In genomic region chr4:56840297-56840696, GRCm38 (mm10) we compare ENCODE assay signal across 27 mouse cellular contexts. TPM values are rescaled to one million over a fixed set of nuclear protein-coding genes. Genes with fewer than 3 reads are reported as not detected.
A peak's percentile ranks its signal among the peaks of the same experiment; 100 is the strongest.
DNase-seq lines count a peak whose midpoint lies in the region; ATAC-seq and TF ChIP-seq lines count a peak whose summit lies in the region.
"Had no signal": no experiment of that assay in that cellular context is flagged by ENCODE, and none has a peak within 500 bp of the region (broad histone marks: within the 10 kb centered on the region; RNA-seq: fewer than 3 reads in every experiment).

No protein-coding gene starts in this region.

- no peak for TF ChIP-seq POLR2A in liver, adult 2 months (IDR thresholded peaks at IDR 0.05; ENCODE audit: extremely low read depth, insufficient read depth, low read length)
- no peak for TF ChIP-seq POLR2A in small intestine, adult 2 months (IDR thresholded peaks at IDR 0.05; ENCODE audit: low read depth, low read length)

- H3K9me3 ChIP-seq in intestine, postnatal 0 days (ENCODE audit: control insufficient read depth): no peaks in the 10 kb centered on the region
- no peaks in the 10 kb centered on the region for H3K9me3 ChIP-seq in intestine, embryonic 15.5 days
- H3K9me3 ChIP-seq in liver, postnatal 0 days (ENCODE audit: low read length): no peaks in the 10 kb centered on the region
- H3K9me3 ChIP-seq: forebrain, embryonic 13.5 days; liver, embryonic 13.5 days; midbrain, embryonic 15.5 days had no signal

- WGBS in intestine, postnatal 0 days: 24% methylated on average over 3 of the region's 3 CpGs
- WGBS in intestine, embryonic 15.5 days: 56% methylated on average over 3 of the region's 3 CpGs
- WGBS in liver, adult 2 months: 82% methylated on average over 3 of the region's 3 CpGs
- WGBS in liver, postnatal 0 days (ENCODE audit: insufficient replicate concordance): 80% methylated on average over 3 of the region's 3 CpGs
- WGBS in small intestine, adult 2 months: 19% methylated on average over 3 of the region's 3 CpGs

- no peak overlapping the region for H3K4me2 ChIP-seq in intestine, postnatal 0 days (replicated peaks; ENCODE audit: low read depth)
- no peak overlapping the region for H3K4me2 ChIP-seq in intestine, embryonic 15.5 days (replicated peaks)
- no peak overlapping the region for H3K4me2 ChIP-seq in liver, postnatal 0 days (ENCODE audit: low read depth, low read length)
- H3K4me2 ChIP-seq: forebrain, embryonic 13.5 days; heart, embryonic 12.5 days; hindbrain, embryonic 14.5 days; liver, embryonic 13.5 days; midbrain, embryonic 15.5 days had no signal

- DNase-seq in liver, adult 2 months (ENCODE audit: extremely low read depth, low read depth, low spot score): peak; percentile 12
- DNase-seq in liver, postnatal 0 days: no peak
- peak; percentile 72 for DNase-seq in 3T3-L1 (ENCODE audit: low read depth, low spot score)
- DNase-seq in heart, postnatal 10 days: no peak
- DNase-seq: adrenal gland, postnatal 14 days; B cell, adult 2 months; cerebellum, adult 11 months; cerebellum, adult 9-10 months; cerebellum, postnatal 36 days; gastrocnemius, postnatal 14 days; kidney, adult 9 months; layer of hippocampus, postnatal 36 days; left cerebral cortex, postnatal 4 days; liver, embryonic 13.5 days; lung, adult 2 months; right cerebral cortex, postnatal 25 days; spleen, adult 18-20 months; thymus, postnatal 14 days had no signal

- no peak overlapping the region for H3K27ac ChIP-seq in intestine, postnatal 0 days (ENCODE audit: low read depth, low read length)
- H3K27ac ChIP-seq in intestine, embryonic 15.5 days: no peak overlapping the region
- no peak overlapping the region for H3K27ac ChIP-seq in liver, adult 2 months (replicated peaks; ENCODE audit: insufficient read depth, low read depth, low read length)
- H3K27ac ChIP-seq in liver, postnatal 0 days (ENCODE audit: low read depth): no peak overlapping the region
- H3K27ac ChIP-seq in small intestine, adult 2 months (ENCODE audit: insufficient read depth, low read depth, low read length): peak overlapping the region; percentile 47; the same call in 1 of the 2 replicates
- H3K27ac ChIP-seq: forebrain, embryonic 13.5 days; hindbrain, embryonic 14.5 days; liver, embryonic 13.5 days; midbrain, embryonic 10.5 days; midbrain, embryonic 15.5 days had no signal

- peaks cover 5% of the 10 kb centered on the region for H3K36me3 ChIP-seq in intestine, postnatal 0 days (ENCODE audit: control insufficient read depth, insufficient read depth)
- H3K36me3 ChIP-seq in intestine, embryonic 15.5 days: 0 out of 2 replicates have a peak, but pooled peaks cover 5% of the 10 kb centered on the region
- no peaks in the 10 kb centered on the region for H3K36me3 ChIP-seq in liver, adult 2 months (ENCODE audit: control insufficient read depth, insufficient read depth, low read length)
- 0 out of 2 replicates have a peak, but pooled peaks cover 3% of the 10 kb centered on the region for H3K36me3 ChIP-seq in liver, postnatal 0 days (replicated peaks; ENCODE audit: insufficient read depth, low read length)
- peaks cover 4% of the 10 kb centered on the region; the same call in 1 of the 2 replicates for H3K36me3 ChIP-seq in small intestine, adult 2 months (ENCODE audit: control insufficient read depth, insufficient read depth, low read length)

- H3K79me2 ChIP-seq in liver, adult 2 months (ENCODE audit: control insufficient read depth, insufficient read depth, low read length): no peaks in the 10 kb centered on the region

- ATAC-seq in intestine, postnatal 0 days: peak; percentile 31; the same call in 1 of the 2 replicates
- no peak for ATAC-seq in intestine, embryonic 15.5 days
- ATAC-seq in liver, postnatal 0 days: no peak
- ATAC-seq: forebrain, embryonic 13.5 days; midbrain, embryonic 15.5 days had no signal

- no peaks in the 10 kb centered on the region for H3K27me3 ChIP-seq in intestine, postnatal 0 days (replicated peaks; ENCODE audit: control insufficient read depth, insufficient read depth, low read length)
- no peaks in the 10 kb centered on the region for H3K27me3 ChIP-seq in intestine, embryonic 15.5 days (replicated peaks)
- no peaks in the 10 kb centered on the region for H3K27me3 ChIP-seq in liver, adult 2 months (ENCODE audit: control insufficient read depth, insufficient read depth, low read length)
- H3K27me3 ChIP-seq in liver, postnatal 0 days (ENCODE audit: insufficient read depth, low read length): no peaks in the 10 kb centered on the region
- H3K27me3 ChIP-seq in small intestine, adult 2 months (ENCODE audit: control insufficient read depth, insufficient read depth, low read length): no peaks in the 10 kb centered on the region
- H3K27me3 ChIP-seq: CH12.LX; forebrain, embryonic 13.5 days; heart, embryonic 12.5 days; liver, embryonic 13.5 days; midbrain, embryonic 15.5 days had no signal

- no peak overlapping the region for H3K9ac ChIP-seq in intestine, postnatal 0 days (ENCODE audit: low read depth, low read length)
- no peak overlapping the region for H3K9ac ChIP-seq in intestine, embryonic 15.5 days
- H3K9ac ChIP-seq in liver, adult 2 months (ENCODE audit: low read depth, low read length): no peak overlapping the region
- H3K9ac ChIP-seq in liver, postnatal 0 days (replicated peaks): no peak overlapping the region
- H3K9ac ChIP-seq: forebrain, embryonic 13.5 days; heart, embryonic 12.5 days; hindbrain, embryonic 14.5 days; liver, embryonic 13.5 days; midbrain, embryonic 15.5 days had no signal

- no peak for TF ChIP-seq CTCF in intestine, postnatal 0 days (IDR thresholded peaks at IDR 0.05; ENCODE audit: low read depth)
- TF ChIP-seq CTCF in liver, adult 2 months (IDR thresholded peaks at IDR 0.05; ENCODE audit: low read depth, low read length): no peak
- TF ChIP-seq CTCF in liver, postnatal 0 days (IDR thresholded peaks at IDR 0.05; ENCODE audit: low read depth): no peak
- no peak for TF ChIP-seq CTCF in small intestine, adult 2 months (IDR thresholded peaks at IDR 0.05; ENCODE audit: extremely low read depth, insufficient read length, insufficient replicate concordance, low read depth, low read length)

- no peak for TF ChIP-seq EP300 in liver, postnatal 0 days (IDR thresholded peaks at IDR 0.05; ENCODE audit: low read depth)

- intact Hi-C loops in heart, postnatal 10 days (cut with DNase I): no loop called here

- H3K4me1 ChIP-seq in intestine, postnatal 0 days (replicated peaks; ENCODE audit: control insufficient read depth, insufficient read depth, low read length): no peaks in the 10 kb centered on the region
- no peaks in the 10 kb centered on the region for H3K4me1 ChIP-seq in intestine, embryonic 15.5 days (replicated peaks)
- peaks cover 2% of the 10 kb centered on the region; the same call in 1 of the 2 replicates for H3K4me1 ChIP-seq in liver, adult 2 months (ENCODE audit: control insufficient read depth, insufficient read depth, low read length)
- no peaks in the 10 kb centered on the region for H3K4me1 ChIP-seq in liver, postnatal 0 days (ENCODE audit: insufficient read depth)
- 0 out of 2 replicates have a peak, but pooled peaks cover 5% of the 10 kb centered on the region for H3K4me1 ChIP-seq in small intestine, adult 2 months (ENCODE audit: control insufficient read depth, insufficient read depth, insufficient read length, low read length)
- H3K4me1 ChIP-seq: forebrain, embryonic 13.5 days; liver, embryonic 13.5 days; midbrain, embryonic 10.5 days; midbrain, embryonic 15.5 days had no signal

- H3K4me3 ChIP-seq in intestine, postnatal 0 days (ENCODE audit: low read depth, low read length): no peak overlapping the region
- H3K4me3 ChIP-seq in intestine, embryonic 15.5 days (replicated peaks): no peak overlapping the region
- no peak overlapping the region for H3K4me3 ChIP-seq in liver, adult 2 months (ENCODE audit: insufficient read depth, low read depth, low read length)
- H3K4me3 ChIP-seq in liver, postnatal 0 days (ENCODE audit: low read depth, low read length): no peak overlapping the region
- no peak overlapping the region for H3K4me3 ChIP-seq in small intestine, adult 2 months (ENCODE audit: low read depth, low read length)
- H3K4me3 ChIP-seq: forebrain, embryonic 13.5 days; heart, embryonic 12.5 days; liver, embryonic 13.5 days; midbrain, embryonic 10.5 days; midbrain, embryonic 15.5 days had no signal

RNA-seq across cellular contexts. Expression of gene Ctnnal1, which starts 24.7 kb away (rescaled TPM):
- 9.7 and 10.1 TPM in 2 replicates for polyA plus RNA-seq in intestine, postnatal 0 days (2015; fragmentation: Nextera tagmentation; extraction: Ambion mirVana)
- 20.6 and 25.6 TPM in 2 replicates for polyA plus RNA-seq in intestine, embryonic 15.5 days (2015; fragmentation: Nextera tagmentation; extraction: Ambion mirVana)
- total RNA-seq in liver, adult 2 months (2014; rRNA removed): 3.4 and 3.9 TPM in 2 replicates
- polyA plus RNA-seq in liver, adult 2 months (2012; rRNA removed): 0.83 and 1.5 TPM in 2 replicates
- polyA plus RNA-seq in liver, postnatal 0 days (2015; fragmentation: Nextera tagmentation; extraction: Ambion mirVana): 4.3 and 5.1 TPM in 2 replicates
- 1.0 and 1.3 TPM in 2 replicates for polyA plus RNA-seq in small intestine, adult 2 months (2012; rRNA removed)
- total RNA-seq in heart, postnatal 10 days (2021): 10 to 100 TPM; 23.5 to 28.0 TPM

RNA-seq across cellular contexts. Expression of gene Fam206a, which starts 38.2 kb away (rescaled TPM):
- polyA plus RNA-seq in intestine, postnatal 0 days (2015; fragmentation: Nextera tagmentation; extraction: Ambion mirVana): 3.7 and 5.1 TPM in 2 replicates
- polyA plus RNA-seq in intestine, embryonic 15.5 days (2015; fragmentation: Nextera tagmentation; extraction: Ambion mirVana): 13.0 and 14.9 TPM in 2 replicates
- total RNA-seq in liver, adult 2 months (2014; rRNA removed): 0.81 and 0.92 TPM in 2 replicates
- 0.95 and 1.1 TPM in 2 replicates for polyA plus RNA-seq in liver, adult 2 months (2012; rRNA removed)
- polyA plus RNA-seq in liver, postnatal 0 days (2015; fragmentation: Nextera tagmentation; extraction: Ambion mirVana): 1.6 and 2.2 TPM in 2 replicates
- polyA plus RNA-seq in small intestine, adult 2 months (2012; rRNA removed): 0.96 and 1.5 TPM in 2 replicates
- 1 to 10 TPM; 4.4 to 4.5 TPM for total RNA-seq in heart, postnatal 10 days (2021)

RNA-seq across cellular contexts. Expression of gene Elp1, which starts 38.2 kb away (rescaled TPM):
- polyA plus RNA-seq in intestine, postnatal 0 days (2015; fragmentation: Nextera tagmentation; extraction: Ambion mirVana): 9.7 and 10.2 TPM in 2 replicates
- 35.4 and 36.0 TPM in 2 replicates for polyA plus RNA-seq in intestine, embryonic 15.5 days (2015; fragmentation: Nextera tagmentation; extraction: Ambion mirVana)
- total RNA-seq in liver, adult 2 months (2014; rRNA removed): 8.1 and 9.4 TPM in 2 replicates
- polyA plus RNA-seq in liver, adult 2 months (2012; rRNA removed): 3.8 and 6.4 TPM in 2 replicates
- 7.3 and 8.1 TPM in 2 replicates for polyA plus RNA-seq in liver, postnatal 0 days (2015; fragmentation: Nextera tagmentation; extraction: Ambion mirVana)
- polyA plus RNA-seq in small intestine, adult 2 months (2012; rRNA removed): 1.9 and 2.6 TPM in 2 replicates
- total RNA-seq in heart, postnatal 10 days (2021): 10 to 100 TPM; 25.7 to 29.1 TPM

Comparison
In these comparisons a context has a peak if more than half of its experiments do, and no peak if none do; other contexts are left out.
1. DNase-seq: peak in liver, adult 2 months (single experiment) and 3T3-L1 (single experiment); none in liver, postnatal 0 days (single experiment) and heart, postnatal 10 days (0 of 2).